Mouse (Mus musculus): ENCODE measurements around the gene Upf2. TPM values are rescaled to one million over a fixed set of nuclear protein-coding genes. Genes with fewer than 3 reads are reported as not detected.
"Not testable (repeated sequence)": the region's sequence is repeated elsewhere in the genome, so short reads cannot be mapped to it uniquely, and the experiment has no call there.

Gene Upf2
- polyA plus RNA-seq, 1 experiment from 2014 or later: 6.6 TPM

DNA sequence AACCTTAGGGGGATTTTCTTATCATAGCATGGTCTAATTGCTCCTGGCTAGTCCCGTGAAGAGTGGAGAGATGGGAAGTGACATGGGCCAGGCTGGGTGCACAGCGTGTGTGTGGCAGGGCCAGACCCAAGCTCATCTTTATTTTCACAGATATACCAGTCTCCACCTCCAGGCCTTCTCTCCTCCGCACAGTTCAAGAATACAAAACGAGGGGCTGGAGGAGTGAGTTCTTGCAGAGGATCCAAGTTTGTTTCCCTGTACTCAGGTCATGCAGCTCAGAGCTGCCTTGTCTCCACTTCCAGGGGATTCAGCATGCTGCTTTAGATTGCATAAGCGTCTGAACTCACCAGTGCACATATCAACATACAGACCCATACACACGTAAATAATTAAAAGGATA is 131.3 kb downstream of the Upf2 start:
- ATAC-seq (ENCODE audit: insufficient number of reproducible peaks, insufficient read depth, low FRiP score, low read depth): no peak
- no peak overlapping the region for H3K4me2 ChIP-seq (ENCODE audit: low read length)

DNA sequence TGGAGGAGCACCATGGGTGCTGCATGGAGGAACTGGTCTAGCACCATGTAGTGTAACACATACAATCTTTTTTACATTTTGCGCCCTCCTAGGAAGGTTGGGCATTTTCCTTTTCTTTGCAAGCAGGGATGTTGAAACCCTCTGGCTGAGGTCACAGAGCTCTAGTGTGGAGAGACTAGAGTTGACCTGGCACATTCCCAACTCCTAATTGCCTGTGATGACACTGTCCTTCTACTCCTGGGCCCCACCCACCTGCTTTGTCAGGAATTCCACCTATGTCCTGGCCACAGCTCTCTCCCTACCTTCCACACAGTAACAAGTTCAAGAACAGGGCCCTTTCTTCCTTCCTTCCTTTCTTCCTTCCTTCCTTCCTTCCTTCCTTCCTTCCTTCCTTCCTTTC is 132.4 kb downstream of the Upf2 start:
- Histone ChIP-seq H3K4me3 (ENCODE audit: control insufficient read depth in 1 of 2, insufficient read depth in 1 of 2, low read depth in 1 of 2, low read length in 2 of 2) (no peak overlapping the region), H3K27ac (replicated peaks in 1 of 2; ENCODE audit: control insufficient read depth in 1 of 2, insufficient read depth in 1 of 2, low read depth in 2 of 2, low read length in 2 of 2) (no peak overlapping the region), H3K9me3 (ENCODE audit: control insufficient read depth, low read length) (no peaks in the 10 kb centered on the region), H3K4me1 (ENCODE audit: control insufficient read depth in 2 of 2, insufficient read depth in 2 of 2, low read length in 2 of 2) (peaks cover 4 to 10% of the 10 kb centered on the region in 2 experiments; a peak in 2 of 4 replicates), H3K36me3 (ENCODE audit: control insufficient read depth, insufficient read depth, low read length) (no peaks in the 10 kb centered on the region), H3K27me3 (ENCODE audit: control insufficient read depth, insufficient read depth, low read length) (no peaks in the 10 kb centered on the region), H3K4me2 (ENCODE audit: low read length) (no peak overlapping the region), H3K9ac (ENCODE audit: low read length) (no peak overlapping the region)
- ATAC-seq (ENCODE audit: insufficient number of reproducible peaks, insufficient read depth, low FRiP score, low read depth): no peak
- WGBS: 100% methylated on average over 1 of the region's 1 CpGs

More for the DNA sequence above, 131.3 kb downstream of the Upf2 start:
- Histone ChIP-seq H3K4me1 (ENCODE audit: control insufficient read depth in 2 of 2, insufficient read depth in 2 of 2, low read length in 2 of 2) (peaks cover 4 to 10% of the 10 kb centered on the region in 2 experiments; a peak in 2 of 4 replicates), H3K4me3 (ENCODE audit: control insufficient read depth in 1 of 2, insufficient read depth in 1 of 2, low read depth in 1 of 2, low read length in 2 of 2) (no peak overlapping the region), H3K27me3 (ENCODE audit: control insufficient read depth, insufficient read depth, low read length) (no peaks in the 10 kb centered on the region), H3K27ac (replicated peaks in 1 of 2; ENCODE audit: control insufficient read depth in 1 of 2, insufficient read depth in 1 of 2, low read depth in 2 of 2, low read length in 2 of 2) (no peak overlapping the region), H3K9ac (ENCODE audit: low read length) (no peak overlapping the region), H3K36me3 (ENCODE audit: control insufficient read depth, insufficient read depth, low read length) (no peaks in the 10 kb centered on the region), H3K9me3 (ENCODE audit: control insufficient read depth, low read length) (no peaks in the 10 kb centered on the region)
- 64% methylated on average over 6 of the region's 6 CpGs for WGBS

DNA sequence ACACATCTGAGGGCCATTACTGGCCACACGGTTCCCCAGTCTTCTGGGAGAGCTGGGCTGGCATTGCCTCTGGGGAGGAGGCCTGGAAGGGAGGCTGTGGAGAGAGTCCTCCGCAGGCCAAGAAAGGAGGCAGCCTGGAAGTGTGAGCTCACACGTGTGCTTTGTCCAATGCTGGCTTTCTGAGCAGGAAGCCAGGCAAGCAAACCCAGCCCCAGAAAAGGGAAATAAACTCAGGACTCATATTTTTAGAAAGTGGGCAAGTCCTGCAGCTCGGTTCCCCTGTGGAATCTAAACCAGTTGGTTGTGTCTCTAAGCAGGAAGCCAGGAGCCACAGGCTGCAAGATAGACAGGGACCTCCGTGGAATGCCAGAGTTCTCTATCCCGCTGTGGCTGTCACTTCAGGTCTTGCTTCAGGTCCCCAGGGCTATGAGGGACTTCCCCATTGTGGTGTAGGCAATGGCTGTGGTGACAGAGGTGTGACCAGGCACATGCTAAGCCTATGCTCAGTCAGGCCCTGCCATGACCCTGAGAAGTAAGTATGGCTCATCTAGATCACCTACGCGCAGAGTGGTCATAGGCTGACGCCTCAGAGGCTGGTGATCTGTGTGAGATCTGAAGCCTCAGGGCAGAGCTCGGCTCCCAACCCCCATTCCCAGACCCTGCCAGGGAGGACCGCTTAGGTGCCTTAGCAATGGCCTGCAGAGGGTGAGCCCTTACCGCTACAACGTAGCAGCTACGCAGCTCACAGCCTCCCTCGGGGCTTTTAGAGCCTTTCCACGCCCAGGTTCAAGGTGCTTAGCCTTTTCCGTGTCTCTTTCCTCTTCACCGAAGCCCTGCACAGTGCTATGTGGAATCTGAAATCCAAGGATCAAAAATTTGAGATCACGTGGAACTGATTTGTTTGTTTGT is 134.6 kb downstream of the Upf2 start:
- Histone ChIP-seq H3K27ac (replicated peaks in 1 of 2; ENCODE audit: control insufficient read depth in 1 of 2, insufficient read depth in 1 of 2, low read depth in 2 of 2, low read length in 2 of 2) (no peak overlapping the region), H3K27me3 (ENCODE audit: control insufficient read depth, insufficient read depth, low read length) (no peaks in the 10 kb centered on the region), H3K36me3 (ENCODE audit: control insufficient read depth, insufficient read depth, low read length) (no peaks in the 10 kb centered on the region), H3K4me1 (ENCODE audit: control insufficient read depth in 2 of 2, insufficient read depth in 2 of 2, low read length in 2 of 2) (peaks cover 4 to 10% of the 10 kb centered on the region in 2 experiments; a peak in 2 of 4 replicates), H3K9ac (ENCODE audit: low read length) (no peak overlapping the region), H3K9me3 (ENCODE audit: control insufficient read depth, low read length) (no peaks in the 10 kb centered on the region), H3K4me2 (ENCODE audit: low read length) (no peak overlapping the region), H3K4me3 (ENCODE audit: control insufficient read depth in 1 of 2, insufficient read depth in 1 of 2, low read depth in 1 of 2, low read length in 2 of 2) (no peak overlapping the region)
- 0 out of 2 replicates have a peak, but pooled peaks have one; percentile 19 for ATAC-seq (ENCODE audit: insufficient number of reproducible peaks, insufficient read depth, low FRiP score, low read depth)
- WGBS: 69% methylated on average over 19 of the region's 19 CpGs

DNA sequence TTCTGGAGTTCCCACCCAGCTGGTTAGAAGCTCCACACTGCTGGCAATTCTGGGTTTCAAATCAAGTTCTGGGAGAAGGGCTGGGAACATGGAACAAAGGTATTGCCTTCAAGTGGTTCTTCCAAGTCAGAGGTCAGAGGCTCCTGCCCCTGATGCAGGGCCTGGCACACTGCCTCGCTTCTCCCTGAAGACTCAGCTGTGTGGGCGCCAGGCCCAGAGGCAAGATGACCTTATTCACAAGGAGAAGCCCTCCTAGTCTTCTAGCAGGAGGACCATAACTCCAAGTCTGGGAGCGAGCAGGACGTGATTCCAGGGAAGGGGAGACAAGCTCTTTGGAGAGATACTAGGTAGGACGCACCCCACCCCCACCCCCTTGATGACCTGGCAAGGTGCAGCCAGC is 135.9 kb downstream of the Upf2 start:
- H3K4me1 ChIP-seq (ENCODE audit: control insufficient read depth in 2 of 2, insufficient read depth in 2 of 2, low read length in 2 of 2): peaks cover 4 to 10% of the 10 kb centered on the region in 2 experiments; a peak in 2 of 4 replicates
- ATAC-seq (ENCODE audit: insufficient number of reproducible peaks, insufficient read depth, low FRiP score, low read depth): no peak
- H3K27ac ChIP-seq (replicated peaks in 1 of 2; ENCODE audit: control insufficient read depth in 1 of 2, insufficient read depth in 1 of 2, low read depth in 2 of 2, low read length in 2 of 2): no peak overlapping the region
- 94% methylated on average over 5 of the region's 5 CpGs for WGBS
- H3K4me3 ChIP-seq (ENCODE audit: control insufficient read depth in 1 of 2, insufficient read depth in 1 of 2, low read depth in 1 of 2, low read length in 2 of 2): no peak overlapping the region
- no peak overlapping the region for H3K9ac ChIP-seq (ENCODE audit: low read length)
- no peaks in the 10 kb centered on the region for H3K36me3 ChIP-seq (ENCODE audit: control insufficient read depth, insufficient read depth, low read length)
- H3K9me3 ChIP-seq (ENCODE audit: control insufficient read depth, low read length): no peaks in the 10 kb centered on the region
- H3K27me3 ChIP-seq (ENCODE audit: control insufficient read depth, insufficient read depth, low read length): no peaks in the 10 kb centered on the region
- no peak overlapping the region for H3K4me2 ChIP-seq (ENCODE audit: low read length)

DNA sequence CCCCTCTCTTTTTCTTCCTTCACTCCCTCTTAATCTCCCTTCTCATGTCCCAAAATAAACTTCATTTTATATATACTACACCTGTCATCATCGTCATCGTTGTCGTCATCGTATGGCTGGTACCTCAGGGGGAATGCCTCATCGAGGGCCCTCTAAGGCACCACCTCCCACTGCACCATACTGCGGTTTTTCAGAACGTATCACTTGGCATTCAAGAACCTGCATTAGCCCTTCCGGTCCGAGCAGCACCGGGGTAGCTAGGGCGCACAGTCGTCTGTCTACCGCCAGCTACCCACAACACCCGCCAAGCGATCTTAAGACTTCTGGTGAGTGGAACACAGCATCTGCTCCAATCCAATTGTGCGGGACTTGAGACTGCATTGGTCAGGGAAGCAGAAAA is 138.7 kb downstream of the Upf2 start:
- H3K4me1 ChIP-seq (ENCODE audit: control insufficient read depth in 2 of 2, insufficient read depth in 2 of 2, low read length in 2 of 2); H3K27me3 ChIP-seq (ENCODE audit: control insufficient read depth, insufficient read depth, low read length): not testable (repeated sequence)
- WGBS: 75% methylated on average over 16 of the region's 16 CpGs

DNA sequence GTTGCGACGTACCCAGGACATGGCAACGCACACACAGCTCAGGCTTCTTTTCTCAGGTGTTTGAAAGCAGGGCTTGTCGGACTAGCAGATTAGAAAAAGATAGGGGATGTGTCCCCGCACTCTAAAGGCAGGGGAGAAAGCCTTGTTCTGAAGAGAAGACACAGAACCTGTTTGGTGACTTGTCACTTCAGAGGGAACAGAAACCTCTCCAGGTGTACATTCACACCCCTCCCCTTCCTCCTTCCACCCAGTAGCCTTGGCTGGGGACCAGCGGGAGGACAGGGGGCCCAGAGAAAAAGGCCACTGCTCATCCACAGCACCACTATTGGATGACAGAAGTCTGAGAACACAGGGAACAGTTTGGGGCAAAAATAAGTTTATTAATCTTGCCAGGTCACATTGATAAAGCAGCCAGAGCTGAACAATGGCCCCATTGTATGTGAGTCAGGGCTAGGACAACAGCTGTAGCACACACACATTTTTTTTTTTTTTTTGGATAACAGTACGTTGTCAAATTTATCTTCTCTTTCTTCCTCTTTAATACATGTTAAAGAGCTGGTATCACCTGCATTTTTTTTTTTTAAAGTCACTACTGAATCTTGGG is 145.9 kb downstream of the Upf2 start:
- H3K9me3 ChIP-seq (ENCODE audit: control insufficient read depth, low read length): no peaks in the 10 kb centered on the region
- no peak overlapping the region for H3K4me2 ChIP-seq (ENCODE audit: low read length)
- 50% methylated on average over 7 of the region's 7 CpGs for WGBS
- ATAC-seq (ENCODE audit: insufficient number of reproducible peaks, insufficient read depth, low FRiP score, low read depth): no peak
- H3K27me3 ChIP-seq (ENCODE audit: control insufficient read depth, insufficient read depth, low read length): no peaks in the 10 kb centered on the region
- H3K4me3 ChIP-seq (ENCODE audit: control insufficient read depth in 1 of 2, insufficient read depth in 1 of 2, low read depth in 1 of 2, low read length in 2 of 2): no peak overlapping the region
- H3K27ac ChIP-seq (replicated peaks in 1 of 2; ENCODE audit: control insufficient read depth in 1 of 2, insufficient read depth in 1 of 2, low read depth in 2 of 2, low read length in 2 of 2): peak overlapping the region; percentile 32 to 33; a peak in 2 of 4 replicates
- peak overlapping the region; percentile 43; the same call in 1 of the 2 replicates for H3K9ac ChIP-seq (ENCODE audit: low read length)
- peaks cover 18 to 36% of the 10 kb centered on the region in 2 experiments for H3K4me1 ChIP-seq (ENCODE audit: control insufficient read depth in 2 of 2, insufficient read depth in 2 of 2, low read length in 2 of 2)
- H3K36me3 ChIP-seq (ENCODE audit: control insufficient read depth, insufficient read depth, low read length): 0 out of 2 replicates have a peak, but pooled peaks cover 3% of the 10 kb centered on the region

More for the DNA sequence above, 138.7 kb downstream of the Upf2 start:
- not testable (repeated sequence) for ATAC-seq (ENCODE audit: insufficient number of reproducible peaks, insufficient read depth, low FRiP score, low read depth); H3K9me3 ChIP-seq (ENCODE audit: control insufficient read depth, low read length); H3K9ac ChIP-seq (ENCODE audit: low read length); H3K4me3 ChIP-seq (ENCODE audit: control insufficient read depth in 1 of 2, insufficient read depth in 1 of 2, low read depth in 1 of 2, low read length in 2 of 2); H3K27ac ChIP-seq (replicated peaks in 1 of 2; ENCODE audit: control insufficient read depth in 1 of 2, insufficient read depth in 1 of 2, low read depth in 2 of 2, low read length in 2 of 2); H3K36me3 ChIP-seq (ENCODE audit: control insufficient read depth, insufficient read depth, low read length); H3K4me2 ChIP-seq (ENCODE audit: low read length)

DNA sequence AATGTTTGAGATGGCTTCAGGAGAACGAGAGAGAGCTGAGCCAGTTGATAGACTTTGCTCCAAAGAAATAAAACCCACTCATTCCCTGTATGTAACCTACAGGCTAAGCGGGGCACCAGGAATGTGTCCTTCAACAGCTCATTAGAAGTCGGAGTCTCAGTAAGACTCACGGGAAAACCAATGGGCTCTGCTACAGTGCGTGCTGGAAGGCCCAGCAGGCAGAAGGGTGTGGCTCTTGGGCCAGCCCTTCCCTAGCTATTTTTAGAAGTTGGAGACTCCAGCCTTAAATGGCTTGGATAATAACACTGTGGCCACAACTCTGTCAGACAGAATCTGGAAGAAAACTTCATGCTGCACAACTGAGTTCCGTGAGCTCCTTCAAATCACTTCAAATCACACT is 147.7 kb downstream of the Upf2 start:
- Histone ChIP-seq H3K27ac (replicated peaks in 1 of 2; ENCODE audit: control insufficient read depth in 1 of 2, insufficient read depth in 1 of 2, low read depth in 2 of 2, low read length in 2 of 2) (peak overlapping the region; percentile 96 to 97), H3K9ac (ENCODE audit: low read length) (peak overlapping the region; percentile 61), H3K4me3 (ENCODE audit: control insufficient read depth in 1 of 2, insufficient read depth in 1 of 2, low read depth in 1 of 2, low read length in 2 of 2) (no peak overlapping the region), H3K27me3 (ENCODE audit: control insufficient read depth, insufficient read depth, low read length) (no peaks in the 10 kb centered on the region), H3K9me3 (ENCODE audit: control insufficient read depth, low read length) (no peaks in the 10 kb centered on the region), H3K36me3 (ENCODE audit: control insufficient read depth, insufficient read depth, low read length) (0 out of 2 replicates have a peak, but pooled peaks cover 3% of the 10 kb centered on the region), H3K4me2 (ENCODE audit: low read length) (peak overlapping the region; percentile 40), H3K4me1 (ENCODE audit: control insufficient read depth in 2 of 2, insufficient read depth in 2 of 2, low read length in 2 of 2) (peaks cover 18 to 36% of the 10 kb centered on the region in 2 experiments)
- ATAC-seq (ENCODE audit: insufficient number of reproducible peaks, insufficient read depth, low FRiP score, low read depth): peak; percentile 84
- 8% methylated on average over 6 of the region's 6 CpGs for WGBS
